In the genomic region with DNA sequence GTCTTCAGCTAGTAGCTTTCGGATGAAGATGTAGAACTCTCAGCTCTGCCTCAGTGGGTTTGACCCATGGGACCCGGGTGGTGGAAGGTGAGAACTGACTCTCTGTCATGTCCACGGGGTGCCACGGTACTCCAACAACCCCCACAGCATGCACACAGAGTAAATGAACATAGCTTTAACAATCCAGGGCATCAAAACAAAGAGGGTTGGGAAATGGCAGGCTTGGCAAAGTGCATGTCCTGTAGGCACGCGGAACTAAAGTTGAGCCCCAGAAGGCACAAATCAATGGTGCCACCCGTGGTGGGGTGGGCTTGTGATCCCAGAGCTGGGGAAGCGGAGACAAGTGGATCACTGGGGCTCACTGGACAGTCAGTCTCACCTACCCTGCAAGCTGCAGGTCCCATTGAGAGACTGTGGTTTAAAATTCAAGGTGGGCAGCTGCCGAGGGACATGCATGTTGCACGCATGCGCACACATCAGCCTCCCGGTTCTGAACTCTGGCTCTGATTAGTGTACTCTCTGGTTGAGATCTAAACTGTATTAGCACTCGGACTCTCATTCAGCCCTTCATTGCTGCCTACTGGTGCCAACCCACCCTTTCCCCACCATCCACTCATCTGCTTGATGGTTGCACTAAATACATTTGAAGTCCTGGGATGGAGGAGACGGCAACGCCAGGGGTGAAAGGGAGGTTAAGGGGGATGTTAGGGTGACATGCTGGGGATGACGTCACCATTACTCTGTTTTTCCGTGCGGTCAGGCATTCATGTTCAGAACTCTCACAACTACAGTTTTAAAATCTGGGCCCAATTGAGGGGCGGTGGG, we compare ENCODE assay signal across 8 mouse cellular contexts. TPM values are rescaled to one million over a fixed set of nuclear protein-coding genes. Genes with fewer than 3 reads are reported as not detected.
DNase-seq lines count a peak whose midpoint lies in the region; ATAC-seq and TF ChIP-seq lines count a peak whose summit lies in the region.

No protein-coding gene starts in this region.

- peaks cover 29% of the 10 kb centered on the region for H3K4me1 ChIP-seq in hindbrain, embryonic 14.5 days (replicated peaks; ENCODE audit: control insufficient read depth, insufficient read depth, low read length)
- H3K4me1 ChIP-seq in midbrain, embryonic 15.5 days = peaks cover 46% of the 10 kb centered on the region

- peak overlapping the region; percentile 33 for H3K4me3 ChIP-seq in hindbrain, embryonic 14.5 days (replicated peaks; ENCODE audit: low read length)
- H3K4me3 ChIP-seq in midbrain, embryonic 15.5 days = peak overlapping the region; percentile 30

- H3K27me3 ChIP-seq in hindbrain, embryonic 14.5 days (ENCODE audit: control insufficient read depth, insufficient read depth, low read length) = no peaks in the 10 kb centered on the region
- no peaks in the 10 kb centered on the region for H3K27me3 ChIP-seq in midbrain, embryonic 15.5 days (replicated peaks)

- ATAC-seq in hindbrain, embryonic 14.5 days (ENCODE audit: low FRiP score) = no peak
- no peak for ATAC-seq in midbrain, embryonic 15.5 days (replicated peaks)

- TF ChIP-seq CTCF in brain, embryonic 14.5 days (IDR thresholded peaks at IDR 0.05; ENCODE audit: borderline replicate concordance, extremely low read depth, insufficient read depth, insufficient read length) = no peak

- H3K9ac ChIP-seq in hindbrain, embryonic 14.5 days = peak overlapping the region; percentile 58
- H3K9ac ChIP-seq in midbrain, embryonic 15.5 days = peak overlapping the region; percentile 40; the same call in 1 of the 2 replicates

- 61% methylated on average over 19 of the region's 19 CpGs for WGBS in hindbrain, embryonic 14.5 days
- WGBS in midbrain, embryonic 15.5 days = 58% methylated on average over 19 of the region's 19 CpGs

- H3K36me3 ChIP-seq in hindbrain, embryonic 14.5 days (replicated peaks; ENCODE audit: control insufficient read depth, insufficient read depth) = no peaks in the 10 kb centered on the region
- H3K36me3 ChIP-seq in midbrain, embryonic 15.5 days (replicated peaks) = no peaks in the 10 kb centered on the region

- no peak for TF ChIP-seq POLR2A in brain, embryonic 14.5 days (IDR thresholded peaks at IDR 0.05; ENCODE audit: borderline replicate concordance, extremely low read depth, insufficient read depth, insufficient read length, poor library complexity, severe bottlenecking)

- peak; percentile 20 for DNase-seq in kidney, postnatal 10 days
- DNase-seq in kidney, adult 18-20 months = no peak
- peak; percentile 13 for DNase-seq in brain, embryonic 14.5 days (ENCODE audit: low read depth)
- no peak for DNase-seq in hindbrain, embryonic 14.5 days (ENCODE audit: low spot score)
- no peak for DNase-seq in frontal cortex, adult 2 months (ENCODE audit: extremely low spot score in 1 of 2, low spot score in 1 of 2)
- DNase-seq in layer of hippocampus, postnatal 14 days (ENCODE audit: low spot score in 2 of 2) = no peak
- DNase-seq in urinary bladder, postnatal 25 days (ENCODE audit: low spot score) = no peak

- peak overlapping the region; percentile 72 for H3K4me2 ChIP-seq in hindbrain, embryonic 14.5 days (replicated peaks)
- H3K4me2 ChIP-seq in midbrain, embryonic 15.5 days = peak overlapping the region; percentile 61

- H3K27ac ChIP-seq in hindbrain, embryonic 14.5 days = peak overlapping the region; percentile 70
- peak overlapping the region; percentile 71 for H3K27ac ChIP-seq in midbrain, embryonic 15.5 days

- H3K9me3 ChIP-seq in hindbrain, embryonic 14.5 days (ENCODE audit: control insufficient read depth, low read length) = no peaks in the 10 kb centered on the region
- H3K9me3 ChIP-seq in midbrain, embryonic 15.5 days = no peaks in the 10 kb centered on the region

RNA-seq across cellular contexts. Expression of a gene that starts 1.0 kb away (rescaled TPM):
- 114 and 148 TPM in 2 replicates for polyA plus RNA-seq in brain, embryonic 14.5 days (2012; rRNA removed)
- 37.8 and 50.5 TPM in 2 replicates for polyA plus RNA-seq in hindbrain, embryonic 14.5 days (2014; fragmentation: Nextera tagmentation; extraction: Ambion mirVana)
- polyA plus RNA-seq in midbrain, embryonic 15.5 days (2015; fragmentation: Nextera tagmentation; extraction: Ambion mirVana) = 54.6 and 61.9 TPM in 2 replicates
- polyA plus RNA-seq in frontal cortex, adult 2 months (2012; rRNA removed) = 69.6 and 81.2 TPM in 2 replicates
- total RNA-seq in layer of hippocampus, postnatal 14 days (2021) = 10 to 100 TPM; 27.1 to 43.0 TPM

RNA-seq across cellular contexts. Expression of a gene that starts 3.8 kb away (rescaled TPM):
- polyA plus RNA-seq in brain, embryonic 14.5 days (2012; rRNA removed) = 0.14 and 0.44 TPM in 2 replicates
- polyA plus RNA-seq in hindbrain, embryonic 14.5 days (2014; fragmentation: Nextera tagmentation; extraction: Ambion mirVana) = not detected in 2 replicates
- polyA plus RNA-seq in midbrain, embryonic 15.5 days (2015; fragmentation: Nextera tagmentation; extraction: Ambion mirVana) = 0.36 and 0.41 TPM in 2 replicates
- 0.34 and 0.40 TPM in 2 replicates for polyA plus RNA-seq in frontal cortex, adult 2 months (2012; rRNA removed)
- not detected for total RNA-seq in layer of hippocampus, postnatal 14 days (2021)

RNA-seq across cellular contexts. Expression of a gene that starts 41.0 kb away (rescaled TPM):
- polyA plus RNA-seq in brain, embryonic 14.5 days (2012; rRNA removed) = 98.8 and 113 TPM in 2 replicates
- 57.3 and 65.0 TPM in 2 replicates for polyA plus RNA-seq in hindbrain, embryonic 14.5 days (2014; fragmentation: Nextera tagmentation; extraction: Ambion mirVana)
- polyA plus RNA-seq in midbrain, embryonic 15.5 days (2015; fragmentation: Nextera tagmentation; extraction: Ambion mirVana) = 55.5 and 58.3 TPM in 2 replicates
- polyA plus RNA-seq in frontal cortex, adult 2 months (2012; rRNA removed) = 63.7 and 70.1 TPM in 2 replicates
- 100 to 1,000 TPM; 133 to 140 TPM for total RNA-seq in layer of hippocampus, postnatal 14 days (2021)

Comparison
In these comparisons a context has a peak if more than half of its experiments do, and no peak if none do; other contexts are left out.
1. DNase-seq: peak in kidney, postnatal 10 days (single experiment) and brain, embryonic 14.5 days (single experiment); none in kidney, adult 18-20 months (single experiment), hindbrain, embryonic 14.5 days (single experiment), frontal cortex, adult 2 months (0 of 2), layer of hippocampus, postnatal 14 days (0 of 2) and urinary bladder, postnatal 25 days (single experiment).